Mouse (Mus musculus): ENCODE measurements around the gene Actr2.

DNA sequence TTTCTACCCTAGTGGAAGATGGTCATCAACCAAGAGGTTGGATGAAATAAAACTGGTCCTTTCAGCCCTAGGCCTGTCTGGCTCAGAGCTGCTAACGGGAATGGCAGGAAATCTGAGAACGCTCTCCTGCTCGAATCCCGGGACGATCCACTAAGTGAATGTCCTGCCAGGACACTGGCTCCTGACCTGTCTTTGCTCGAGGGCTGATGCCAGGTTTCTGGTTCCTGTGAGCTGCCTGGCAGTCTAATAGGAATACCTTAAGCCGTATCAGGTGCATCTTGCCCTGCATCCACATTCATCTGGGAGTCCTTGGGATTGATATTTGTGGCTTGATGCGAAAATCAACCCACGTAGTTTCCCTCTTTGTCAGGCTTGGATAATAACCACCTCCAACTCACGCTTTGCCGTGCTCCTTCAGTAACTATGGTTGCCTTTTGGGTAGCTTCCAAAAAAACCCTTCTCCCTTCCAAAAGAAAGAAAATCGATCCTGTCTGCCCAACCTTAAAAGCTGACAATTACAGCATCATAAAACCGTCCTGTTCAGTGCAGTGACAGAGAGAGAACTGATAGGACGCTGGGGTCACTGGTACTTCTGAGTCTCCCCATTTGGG lies 78.3 kb downstream of the Actr2 start:
- TF ChIP-seq CTCF (IDR thresholded peaks at IDR 0.05; ENCODE audit: borderline replicate concordance, insufficient read depth, low read length) = no peak
- TF ChIP-seq POLR2A (IDR thresholded peaks at IDR 0.05; ENCODE audit: low read depth, low read length) = no peak
